ENCODE assay signal across 17 mouse cellular contexts in the genomic region with DNA sequence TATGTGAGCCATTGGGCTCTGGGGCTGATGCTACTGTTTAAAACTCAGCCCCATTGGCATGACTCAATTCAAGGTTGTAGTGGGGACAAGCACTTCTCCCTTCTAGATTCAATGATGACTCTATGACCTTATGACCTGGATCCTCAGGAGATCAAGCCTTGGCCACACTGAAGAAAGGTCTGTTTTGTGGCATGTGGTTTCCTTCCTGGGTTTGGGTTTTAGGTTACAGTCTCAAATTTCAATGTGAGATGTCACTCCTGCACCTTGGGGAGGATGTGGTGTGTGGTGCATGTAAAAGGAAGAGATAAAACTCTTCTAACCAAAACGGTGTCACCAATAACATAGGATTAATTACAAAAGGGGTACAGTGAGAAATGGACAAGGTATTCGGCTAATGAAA.
DNase-seq lines count a peak whose midpoint lies in the region; ATAC-seq and TF ChIP-seq lines count a peak whose summit lies in the region.
"Had no signal": no experiment of that assay in that cellular context is flagged by ENCODE, and none has a peak within 500 bp of the region (broad histone marks: within the 10 kb centered on the region; RNA-seq: fewer than 3 reads in every experiment).

No protein-coding gene starts in this region.

- peak; percentile 2 for DNase-seq in hindbrain, embryonic 10.5 days (ENCODE audit: low spot score)
- no peak for DNase-seq in hindbrain, postnatal 0 days (ENCODE audit: low spot score)
- DNase-seq in thymus, postnatal 0 days (ENCODE audit: low spot score), result peak; percentile 29
- DNase-seq in thymus, postnatal 36 days, result no peak
- DNase-seq in induced T-regulatory cell, adult 2 months (ENCODE audit: low read depth), result peak; percentile 3
- no peak for DNase-seq in lung, postnatal 10 days
- no peak for DNase-seq in right cerebral cortex, postnatal 4 days
- DNase-seq: cerebellum, adult 18-20 months; kidney, postnatal 10 days; thymus, postnatal 14 days had no signal

- H3K4me2 ChIP-seq in hindbrain, postnatal 0 days (ENCODE audit: low read depth, low read length), result no peak overlapping the region
- no peak overlapping the region for H3K4me2 ChIP-seq in intestine, postnatal 0 days (replicated peaks; ENCODE audit: low read depth)
- H3K4me2 ChIP-seq: limb, embryonic 15.5 days; midbrain, embryonic 15.5 days had no signal

- H3K4me3 ChIP-seq in hindbrain, embryonic 10.5 days, result no peak overlapping the region
- H3K4me3 ChIP-seq in hindbrain, postnatal 0 days (ENCODE audit: low read length), result no peak overlapping the region
- H3K4me3 ChIP-seq in intestine, postnatal 0 days (ENCODE audit: low read depth, low read length), result no peak overlapping the region
- H3K4me3 ChIP-seq: embryonic facial prominence, embryonic 10.5 days; heart, embryonic 12.5 days; limb, embryonic 15.5 days; midbrain, embryonic 15.5 days had no signal

- no peak for ATAC-seq in hindbrain, postnatal 0 days
- ATAC-seq in intestine, postnatal 0 days, result no peak
- ATAC-seq: forebrain, embryonic 14.5 days; inflammation-experienced regulatory T-cells, adult 6 months; midbrain, embryonic 15.5 days had no signal

- no peaks in the 10 kb centered on the region for H3K27me3 ChIP-seq in hindbrain, embryonic 10.5 days (ENCODE audit: insufficient read depth, poor library complexity, severe bottlenecking)
- H3K27me3 ChIP-seq in hindbrain, postnatal 0 days (ENCODE audit: insufficient read depth, low read length), result no peaks in the 10 kb centered on the region
- no peaks in the 10 kb centered on the region for H3K27me3 ChIP-seq in intestine, postnatal 0 days (replicated peaks; ENCODE audit: control insufficient read depth, insufficient read depth, low read length)
- H3K27me3 ChIP-seq: heart, embryonic 12.5 days; limb, embryonic 15.5 days; midbrain, embryonic 15.5 days had no signal

- H3K27ac ChIP-seq in hindbrain, embryonic 10.5 days, result no peak overlapping the region
- no peak overlapping the region for H3K27ac ChIP-seq in hindbrain, postnatal 0 days
- no peak overlapping the region for H3K27ac ChIP-seq in intestine, postnatal 0 days (ENCODE audit: low read depth, low read length)
- H3K27ac ChIP-seq: embryonic facial prominence, embryonic 10.5 days; limb, embryonic 15.5 days had no signal

- H3K36me3 ChIP-seq in hindbrain, embryonic 10.5 days, result no peaks in the 10 kb centered on the region
- H3K36me3 ChIP-seq in hindbrain, postnatal 0 days (ENCODE audit: insufficient read depth, low read length), result no peaks in the 10 kb centered on the region
- H3K36me3 ChIP-seq in intestine, postnatal 0 days (ENCODE audit: control insufficient read depth, insufficient read depth), result no peaks in the 10 kb centered on the region
- H3K36me3 ChIP-seq: embryonic facial prominence, embryonic 10.5 days; heart, embryonic 12.5 days; limb, embryonic 15.5 days; midbrain, embryonic 15.5 days had no signal

- 70% methylated on average over 2 of the region's 2 CpGs for WGBS in hindbrain, embryonic 10.5 days
- 69% methylated on average over 2 of the region's 2 CpGs for WGBS in hindbrain, postnatal 0 days
- 53% methylated on average over 2 of the region's 2 CpGs for WGBS in intestine, postnatal 0 days

- no peak for TF ChIP-seq CTCF in hindbrain, postnatal 0 days (IDR thresholded peaks at IDR 0.05; ENCODE audit: low read depth)
- no peak for TF ChIP-seq CTCF in intestine, postnatal 0 days (IDR thresholded peaks at IDR 0.05; ENCODE audit: low read depth)

- no peak overlapping the region for H3K9ac ChIP-seq in hindbrain, postnatal 0 days (replicated peaks; ENCODE audit: low read length)
- H3K9ac ChIP-seq in intestine, postnatal 0 days (ENCODE audit: low read depth, low read length), result no peak overlapping the region
- H3K9ac ChIP-seq: heart, embryonic 12.5 days; limb, embryonic 15.5 days; midbrain, embryonic 15.5 days had no signal

- no peaks in the 10 kb centered on the region for H3K9me3 ChIP-seq in hindbrain, embryonic 10.5 days
- no peaks in the 10 kb centered on the region for H3K9me3 ChIP-seq in hindbrain, postnatal 0 days (ENCODE audit: low read length)
- H3K9me3 ChIP-seq in intestine, postnatal 0 days (ENCODE audit: control insufficient read depth), result no peaks in the 10 kb centered on the region
- H3K9me3 ChIP-seq: embryonic facial prominence, embryonic 10.5 days; heart, embryonic 12.5 days; limb, embryonic 15.5 days; midbrain, embryonic 15.5 days had no signal

- peaks cover 4% of the 10 kb centered on the region; the same call in 1 of the 2 replicates for H3K4me1 ChIP-seq in hindbrain, embryonic 10.5 days (replicated peaks)
- no peaks in the 10 kb centered on the region for H3K4me1 ChIP-seq in hindbrain, postnatal 0 days (ENCODE audit: insufficient read depth, low read length)
- H3K4me1 ChIP-seq in intestine, postnatal 0 days (replicated peaks; ENCODE audit: control insufficient read depth, insufficient read depth, low read length), result 0 out of 2 replicates have a peak, but pooled peaks cover 3% of the 10 kb centered on the region
- H3K4me1 ChIP-seq: limb, embryonic 15.5 days; midbrain, embryonic 15.5 days had no signal

Comparison
In these comparisons a context has a peak if more than half of its experiments do, and no peak if none do; other contexts are left out.
1. DNase-seq: peak in hindbrain, embryonic 10.5 days (single experiment), thymus, postnatal 0 days (single experiment) and induced T-regulatory cell, adult 2 months (single experiment); none in hindbrain, postnatal 0 days (single experiment), thymus, postnatal 36 days (0 of 2), lung, postnatal 10 days (single experiment) and right cerebral cortex, postnatal 4 days (single experiment).